Mouse (Mus musculus): ENCODE measurements around the gene Tmem33. TPM values are rescaled to one million over a fixed set of nuclear protein-coding genes. Genes with fewer than 3 reads are reported as not detected.

The Tmem33 gene
- polyA plus RNA-seq, 1 experiment from 2014 or later, result 50.3 TPM

GRCm38 (mm10) chr5:67241713-67242112, 18.7 kb upstream of the Tmem33 start:
- ATAC-seq (replicated peaks; ENCODE audit: extremely low read depth, insufficient read depth, low FRiP score), result no peak
- no peak overlapping the region for H3K27ac ChIP-seq (ENCODE audit: low read length)
- WGBS, result 71% methylated on average over 6 of the region's 6 CpGs
- H3K4me3 ChIP-seq (ENCODE audit: low read length), result no peak overlapping the region
- no peak overlapping the region for H3K4me2 ChIP-seq (ENCODE audit: low read depth, low read length)
- no peaks in the 10 kb centered on the region for H3K9me3 ChIP-seq (replicated peaks; ENCODE audit: control insufficient read depth, low read length)
- H3K27me3 ChIP-seq (ENCODE audit: control insufficient read depth, insufficient read depth, low read length), result peaks cover 10% of the 10 kb centered on the region; the same call in 1 of the 2 replicates
- H3K36me3 ChIP-seq (ENCODE audit: control insufficient read depth, insufficient read depth), result no peaks in the 10 kb centered on the region
- H3K9ac ChIP-seq (ENCODE audit: low read length), result no peak overlapping the region
- H3K4me1 ChIP-seq (ENCODE audit: control insufficient read depth, insufficient read depth, low read length), result no peaks in the 10 kb centered on the region

- no peak for ATAC-seq (replicated peaks; ENCODE audit: extremely low read depth, insufficient read depth, low FRiP score)
- H3K36me3 ChIP-seq (ENCODE audit: control insufficient read depth, insufficient read depth), result no peaks in the 10 kb centered on the region
- no peaks in the 10 kb centered on the region for H3K4me1 ChIP-seq (ENCODE audit: control insufficient read depth, insufficient read depth, low read length)
- 85% methylated on average over 5 of the region's 5 CpGs for WGBS
- H3K4me3 ChIP-seq (ENCODE audit: low read length), result no peak overlapping the region
- H3K27me3 ChIP-seq (ENCODE audit: control insufficient read depth, insufficient read depth, low read length), result peaks cover 10% of the 10 kb centered on the region; the same call in 1 of the 2 replicates
- H3K9me3 ChIP-seq (replicated peaks; ENCODE audit: control insufficient read depth, low read length), result no peaks in the 10 kb centered on the region
- H3K4me2 ChIP-seq (ENCODE audit: low read depth, low read length), result no peak overlapping the region
- H3K27ac ChIP-seq (ENCODE audit: low read length), result no peak overlapping the region
- H3K9ac ChIP-seq (ENCODE audit: low read length), result no peak overlapping the region
Observed at GRCm38 (mm10) chr5:67243231-67243630, 17.1 kb upstream of the Tmem33 start.

GRCm38 (mm10) chr5:67252261-67252660, 8.1 kb upstream of the Tmem33 start:
- H3K4me2 ChIP-seq (ENCODE audit: low read depth, low read length), result no peak overlapping the region
- H3K4me3 ChIP-seq (ENCODE audit: low read length), result no peak overlapping the region
- ATAC-seq (replicated peaks; ENCODE audit: extremely low read depth, insufficient read depth, low FRiP score), result no peak
- WGBS, result 81% methylated on average over 4 of the region's 4 CpGs
- no peaks in the 10 kb centered on the region for H3K9me3 ChIP-seq (replicated peaks; ENCODE audit: control insufficient read depth, low read length)
- no peak overlapping the region for H3K9ac ChIP-seq (ENCODE audit: low read length)
- no peaks in the 10 kb centered on the region for H3K36me3 ChIP-seq (ENCODE audit: control insufficient read depth, insufficient read depth)
- H3K27ac ChIP-seq (ENCODE audit: low read length), result no peak overlapping the region
- H3K4me1 ChIP-seq (ENCODE audit: control insufficient read depth, insufficient read depth, low read length), result no peaks in the 10 kb centered on the region
- no peaks in the 10 kb centered on the region; the same call in 1 of the 2 replicates for H3K27me3 ChIP-seq (ENCODE audit: control insufficient read depth, insufficient read depth, low read length)

- H3K9me3 ChIP-seq (replicated peaks; ENCODE audit: control insufficient read depth, low read length), result no peaks in the 10 kb centered on the region
- no peak overlapping the region for H3K27ac ChIP-seq (ENCODE audit: low read length)
- peaks cover 5% of the 10 kb centered on the region for H3K4me1 ChIP-seq (ENCODE audit: control insufficient read depth, insufficient read depth, low read length)
- H3K9ac ChIP-seq (ENCODE audit: low read length), result no peak overlapping the region
- WGBS, result 63% methylated on average over 8 of the region's 8 CpGs
- no peak for ATAC-seq (replicated peaks; ENCODE audit: extremely low read depth, insufficient read depth, low FRiP score)
- no peak overlapping the region for H3K4me3 ChIP-seq (ENCODE audit: low read length)
- H3K36me3 ChIP-seq (ENCODE audit: control insufficient read depth, insufficient read depth), result no peaks in the 10 kb centered on the region
- no peak overlapping the region for H3K4me2 ChIP-seq (ENCODE audit: low read depth, low read length)
- H3K27me3 ChIP-seq (ENCODE audit: control insufficient read depth, insufficient read depth, low read length), result no peaks in the 10 kb centered on the region; the same call in 1 of the 2 replicates
Observed at GRCm38 (mm10) chr5:67255664-67256063, 4.7 kb upstream of the Tmem33 start.

GRCm38 (mm10) chr5:67258473-67258872, 1.9 kb upstream of the Tmem33 start:
- Histone ChIP-seq H3K9ac (ENCODE audit: low read length) (no peak overlapping the region), H3K9me3 (replicated peaks; ENCODE audit: control insufficient read depth, low read length) (no peaks in the 10 kb centered on the region), H3K27ac (ENCODE audit: low read length) (no peak overlapping the region), H3K36me3 (ENCODE audit: control insufficient read depth, insufficient read depth) (0 out of 2 replicates have a peak, but pooled peaks cover 2% of the 10 kb centered on the region), H3K4me2 (ENCODE audit: low read depth, low read length) (no peak overlapping the region), H3K4me1 (ENCODE audit: control insufficient read depth, insufficient read depth, low read length) (peaks cover 13% of the 10 kb centered on the region), H3K4me3 (ENCODE audit: low read length) (no peak overlapping the region), H3K27me3 (ENCODE audit: control insufficient read depth, insufficient read depth, low read length) (no peaks in the 10 kb centered on the region; the same call in 1 of the 2 replicates)
- ATAC-seq (replicated peaks; ENCODE audit: extremely low read depth, insufficient read depth, low FRiP score), result no peak
- WGBS, result 81% methylated on average over 9 of the region's 9 CpGs

GRCm38 (mm10) chr5:67260159-67260530, 220 bp upstream of the Tmem33 start:
- WGBS, result under 1% methylated on average over 9 of the region's 9 CpGs
- Histone ChIP-seq H3K4me2 (ENCODE audit: low read depth, low read length) (peak overlapping the region; percentile 70), H3K27me3 (ENCODE audit: control insufficient read depth, insufficient read depth, low read length) (no peaks in the 10 kb centered on the region; the same call in 1 of the 2 replicates), H3K9ac (ENCODE audit: low read length) (peak overlapping the region; percentile 74), H3K4me1 (ENCODE audit: control insufficient read depth, insufficient read depth, low read length) (peaks cover 13% of the 10 kb centered on the region), H3K4me3 (ENCODE audit: low read length) (peak overlapping the region; percentile 74), H3K36me3 (ENCODE audit: control insufficient read depth, insufficient read depth) (peaks cover 12% of the 10 kb centered on the region), H3K27ac (ENCODE audit: low read length) (peak overlapping the region; percentile 88; the same call in 1 of the 2 replicates), H3K9me3 (replicated peaks; ENCODE audit: control insufficient read depth, low read length) (no peaks in the 10 kb centered on the region)
- ATAC-seq (replicated peaks; ENCODE audit: extremely low read depth, insufficient read depth, low FRiP score), result no peak

- Histone ChIP-seq H3K4me1 (ENCODE audit: control insufficient read depth, insufficient read depth, low read length) (peaks cover 13% of the 10 kb centered on the region), H3K4me2 (ENCODE audit: low read depth, low read length) (no peak overlapping the region), H3K36me3 (ENCODE audit: control insufficient read depth, insufficient read depth) (peaks cover 34% of the 10 kb centered on the region), H3K9ac (ENCODE audit: low read length) (no peak overlapping the region), H3K27me3 (ENCODE audit: control insufficient read depth, insufficient read depth, low read length) (no peaks in the 10 kb centered on the region), H3K27ac (ENCODE audit: low read length) (no peak overlapping the region), H3K9me3 (replicated peaks; ENCODE audit: control insufficient read depth, low read length) (no peaks in the 10 kb centered on the region), H3K4me3 (ENCODE audit: low read length) (no peak overlapping the region)
- WGBS, result 87% methylated on average over 7 of the region's 7 CpGs
- no peak for ATAC-seq (replicated peaks; ENCODE audit: extremely low read depth, insufficient read depth, low FRiP score)
Observed at GRCm38 (mm10) chr5:67262964-67263363, 2.6 kb downstream of the Tmem33 start.

- Histone ChIP-seq H3K27me3 (ENCODE audit: control insufficient read depth, insufficient read depth, low read length) (no peaks in the 10 kb centered on the region), H3K4me1 (ENCODE audit: control insufficient read depth, insufficient read depth, low read length) (peaks cover 8% of the 10 kb centered on the region), H3K36me3 (ENCODE audit: control insufficient read depth, insufficient read depth) (peaks cover 42% of the 10 kb centered on the region), H3K9me3 (replicated peaks; ENCODE audit: control insufficient read depth, low read length) (no peaks in the 10 kb centered on the region), H3K4me2 (ENCODE audit: low read depth, low read length) (no peak overlapping the region), H3K9ac (ENCODE audit: low read length) (no peak overlapping the region), H3K27ac (ENCODE audit: low read length) (no peak overlapping the region), H3K4me3 (ENCODE audit: low read length) (no peak overlapping the region)
- no peak for ATAC-seq (replicated peaks; ENCODE audit: extremely low read depth, insufficient read depth, low FRiP score)
- WGBS, result 80% methylated on average over 1 of the region's 1 CpGs
Observed at GRCm38 (mm10) chr5:67266106-67266505, 5.7 kb downstream of the Tmem33 start.

- peaks cover 36% of the 10 kb centered on the region for H3K36me3 ChIP-seq (ENCODE audit: control insufficient read depth, insufficient read depth)
- H3K4me3 ChIP-seq (ENCODE audit: low read length), result no peak overlapping the region
- WGBS, result 86% methylated on average over 8 of the region's 8 CpGs
- H3K27ac ChIP-seq (ENCODE audit: low read length), result no peak overlapping the region
- no peaks in the 10 kb centered on the region for H3K9me3 ChIP-seq (replicated peaks; ENCODE audit: control insufficient read depth, low read length)
- H3K9ac ChIP-seq (ENCODE audit: low read length), result no peak overlapping the region
- no peaks in the 10 kb centered on the region for H3K27me3 ChIP-seq (ENCODE audit: control insufficient read depth, insufficient read depth, low read length)
- H3K4me1 ChIP-seq (ENCODE audit: control insufficient read depth, insufficient read depth, low read length), result no peaks in the 10 kb centered on the region
- ATAC-seq (replicated peaks; ENCODE audit: extremely low read depth, insufficient read depth, low FRiP score), result no peak
- no peak overlapping the region for H3K4me2 ChIP-seq (ENCODE audit: low read depth, low read length)
Observed at GRCm38 (mm10) chr5:67269309-67269708, 8.9 kb downstream of the Tmem33 start.

All from heart, embryonic 16.5 days (tissue).